Mouse (Mus musculus): ENCODE results near the gene Bdnf.

DNA sequence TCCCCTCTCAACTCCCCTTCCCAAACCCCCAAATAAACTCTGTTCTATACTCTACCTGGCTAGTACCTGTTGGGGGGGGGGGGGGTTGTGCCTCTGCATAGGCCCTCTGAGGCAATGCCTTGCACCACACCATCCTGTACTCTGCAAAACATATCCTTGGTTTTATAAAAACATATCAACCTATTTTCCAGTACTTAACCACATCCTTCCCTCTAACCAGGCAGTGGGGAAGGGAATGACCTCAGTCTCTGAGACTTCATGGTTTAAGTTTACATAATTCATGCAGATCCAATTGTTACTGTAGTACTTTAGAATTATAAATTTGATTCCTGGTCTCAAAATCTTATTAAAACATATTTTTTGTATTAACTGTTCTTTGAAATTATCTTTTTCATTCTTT, 75.5 kb downstream of the Bdnf start:
- no peak for TF ChIP-seq CTCF (IDR thresholded peaks at IDR 0.05; ENCODE audit: insufficient read depth, low read length)
- no peak for TF ChIP-seq POLR2A (IDR thresholded peaks at IDR 0.05; ENCODE audit: borderline replicate concordance, extremely low read depth, low read depth, low read length)

All from lung, adult 2 months (tissue).